Comparison of ENCODE assay signal across 31 mouse cellular contexts in genomic region chrX:11626274-11626878, GRCm38 (mm10).
DNase-seq lines count a peak whose midpoint lies in the region; ATAC-seq lines count a peak whose summit lies in the region.
"Had no signal": no experiment of that assay in that cellular context is flagged by ENCODE, and none has a peak within 500 bp of the region (broad histone marks: within the 10 kb centered on the region; RNA-seq: fewer than 3 reads in every experiment).

No protein-coding gene starts in this region.

- H3K4me2 ChIP-seq in forebrain, embryonic 12.5 days = no peak overlapping the region
- no peak overlapping the region for H3K4me2 ChIP-seq in forebrain, embryonic 13.5 days
- H3K4me2 ChIP-seq in midbrain, embryonic 12.5 days (replicated peaks) = no peak overlapping the region; the same call in 1 of the 2 replicates
- H3K4me2 ChIP-seq: embryonic facial prominence, embryonic 12.5 days; heart, embryonic 13.5 days; hindbrain, embryonic 14.5 days; limb, embryonic 15.5 days; liver, embryonic 13.5 days; neural tube, embryonic 15.5 days; stomach, embryonic 15.5 days had no signal

- DNase-seq in embryo, embryonic 10.5 days (ENCODE audit: low spot score) = peak; percentile 33
- no peak for DNase-seq in embryo, embryonic 10 days (ENCODE audit: low spot score)
- DNase-seq in retina, embryonic 14.5 days (ENCODE audit: low spot score) = peak; percentile 39
- no peak for DNase-seq in urinary bladder, adult 2 months (ENCODE audit: low spot score)
- DNase-seq in thymus, postnatal 4 days = no peak
- DNase-seq: adrenal gland, postnatal 10 days; cerebellum, adult 11-12 months; cerebellum, adult 9-11 months; gastrocnemius, postnatal 10 days; heart, postnatal 10 days; kidney, adult 9 months; kidney, postnatal 10 days; layer of hippocampus, adult 9-11 months; liver, embryonic 13.5 days; lung, adult 18-20 months; lung, postnatal 4 days; thymus, postnatal 25 days had no signal

- no peak overlapping the region for H3K4me3 ChIP-seq in forebrain, embryonic 12.5 days (replicated peaks)
- H3K4me3 ChIP-seq in forebrain, embryonic 13.5 days = no peak overlapping the region
- H3K4me3 ChIP-seq in midbrain, embryonic 12.5 days = no peak overlapping the region
- H3K4me3 ChIP-seq: embryonic facial prominence, embryonic 12.5 days; heart, embryonic 13.5 days; limb, embryonic 10.5 days; limb, embryonic 15.5 days; liver, embryonic 13.5 days; megakaryocyte, embryonic 14.5 days; neural tube, embryonic 15.5 days; stomach, embryonic 15.5 days had no signal

- no peak for ATAC-seq in forebrain, embryonic 12.5 days (ENCODE audit: low FRiP score)
- ATAC-seq in forebrain, embryonic 13.5 days = no peak
- peak; percentile 47; the same call in 1 of the 2 replicates for ATAC-seq in midbrain, embryonic 12.5 days (ENCODE audit: low FRiP score, low read depth)
- ATAC-seq: intestine, postnatal 0 days; lung, postnatal 0 days had no signal

- no peaks in the 10 kb centered on the region for H3K9me3 ChIP-seq in forebrain, embryonic 12.5 days
- H3K9me3 ChIP-seq in forebrain, embryonic 13.5 days (replicated peaks) = no peaks in the 10 kb centered on the region
- H3K9me3 ChIP-seq in midbrain, embryonic 12.5 days = no peaks in the 10 kb centered on the region
- H3K9me3 ChIP-seq: embryonic facial prominence, embryonic 12.5 days; heart, embryonic 13.5 days; limb, embryonic 10.5 days; limb, embryonic 15.5 days; liver, embryonic 13.5 days; megakaryocyte, embryonic 14.5 days; neural tube, embryonic 15.5 days; stomach, embryonic 15.5 days had no signal

- H3K27ac ChIP-seq in forebrain, embryonic 12.5 days = 0 out of 2 replicates have a peak overlapping the region, but pooled peaks have one; percentile 25
- no peak overlapping the region for H3K27ac ChIP-seq in forebrain, embryonic 13.5 days
- no peak overlapping the region for H3K27ac ChIP-seq in midbrain, embryonic 12.5 days (replicated peaks)
- H3K27ac ChIP-seq: embryonic facial prominence, embryonic 12.5 days; heart, embryonic 13.5 days; hindbrain, embryonic 14.5 days; limb, embryonic 10.5 days; limb, embryonic 15.5 days; liver, embryonic 13.5 days; neural tube, embryonic 15.5 days; stomach, embryonic 15.5 days had no signal

- 34% methylated on average over 10 of the region's 10 CpGs for WGBS in forebrain, embryonic 12.5 days
- 26% methylated on average over 10 of the region's 10 CpGs for whole genome bisulfite sequencing in forebrain, embryonic 13.5 days
- 35% methylated on average over 10 of the region's 10 CpGs for WGBS in midbrain, embryonic 12.5 days

- peaks cover 22% of the 10 kb centered on the region for H3K4me1 ChIP-seq in forebrain, embryonic 12.5 days
- H3K4me1 ChIP-seq in forebrain, embryonic 13.5 days = peaks cover 18% of the 10 kb centered on the region
- peaks cover 13% of the 10 kb centered on the region for H3K4me1 ChIP-seq in midbrain, embryonic 12.5 days
- H3K4me1 ChIP-seq: heart, embryonic 13.5 days; limb, embryonic 15.5 days; liver, embryonic 13.5 days; stomach, embryonic 15.5 days had no signal

- H3K9ac ChIP-seq in forebrain, embryonic 12.5 days = no peak overlapping the region
- no peak overlapping the region for H3K9ac ChIP-seq in forebrain, embryonic 13.5 days
- no peak overlapping the region for H3K9ac ChIP-seq in midbrain, embryonic 12.5 days (replicated peaks)
- H3K9ac ChIP-seq: embryonic facial prominence, embryonic 12.5 days; heart, embryonic 13.5 days; hindbrain, embryonic 14.5 days; limb, embryonic 15.5 days; liver, embryonic 13.5 days; neural tube, embryonic 15.5 days; stomach, embryonic 15.5 days had no signal

- peaks cover 13% of the 10 kb centered on the region for H3K27me3 ChIP-seq in forebrain, embryonic 12.5 days
- H3K27me3 ChIP-seq in forebrain, embryonic 13.5 days = no peaks in the 10 kb centered on the region
- H3K27me3 ChIP-seq in midbrain, embryonic 12.5 days = peaks cover 22% of the 10 kb centered on the region
- H3K27me3 ChIP-seq: CH12.LX; embryonic facial prominence, embryonic 12.5 days; liver, embryonic 13.5 days; neural tube, embryonic 15.5 days; stomach, embryonic 15.5 days had no signal

- no peaks in the 10 kb centered on the region for H3K36me3 ChIP-seq in forebrain, embryonic 12.5 days (replicated peaks)
- H3K36me3 ChIP-seq in forebrain, embryonic 13.5 days (ENCODE audit: poor library complexity, severe bottlenecking) = no peaks in the 10 kb centered on the region
- no peaks in the 10 kb centered on the region for H3K36me3 ChIP-seq in midbrain, embryonic 12.5 days
- H3K36me3 ChIP-seq: embryonic facial prominence, embryonic 12.5 days; heart, embryonic 13.5 days; limb, embryonic 10.5 days; limb, embryonic 15.5 days; liver, embryonic 13.5 days; neural tube, embryonic 15.5 days; stomach, embryonic 15.5 days had no signal

Comparison
In these comparisons a context has a peak if more than half of its experiments do, and no peak if none do; other contexts are left out.
1. DNase-seq: peak in embryo, embryonic 10.5 days (single experiment) and retina, embryonic 14.5 days (single experiment); none in embryo, embryonic 10 days (single experiment), urinary bladder, adult 2 months (single experiment) and thymus, postnatal 4 days (single experiment).